In the genomic region with DNA sequence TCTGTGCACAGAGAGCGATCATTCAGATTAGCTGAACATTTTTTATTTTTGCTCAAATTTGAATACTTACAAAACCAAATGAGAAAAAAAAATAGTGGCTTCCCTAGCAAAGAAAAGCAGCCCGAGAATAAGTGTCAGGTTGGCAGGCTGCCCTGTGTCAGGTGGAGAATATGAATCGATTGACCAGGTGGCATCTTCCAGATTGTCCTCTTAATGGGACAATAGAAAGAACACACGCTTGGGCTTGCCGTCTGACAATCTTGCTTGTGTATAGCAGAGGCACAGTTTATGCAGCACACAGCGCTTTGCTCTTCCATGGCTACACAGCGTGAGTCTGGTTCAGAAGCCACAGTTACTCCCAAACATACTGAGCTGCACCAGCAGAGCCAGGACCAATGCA, we compare ENCODE assay signal across 25 mouse cellular contexts. TPM values are rescaled to one million over a fixed set of nuclear protein-coding genes. Genes with fewer than 3 reads are reported as not detected.
DNase-seq lines count a peak whose midpoint lies in the region; ATAC-seq and TF ChIP-seq lines count a peak whose summit lies in the region.
"Had no signal": no experiment of that assay in that cellular context is flagged by ENCODE, and none has a peak within 500 bp of the region (broad histone marks: within the 10 kb centered on the region; RNA-seq: fewer than 3 reads in every experiment).

No protein-coding gene starts in this region.

- TF ChIP-seq CTCF in forebrain, postnatal 0 days (IDR thresholded peaks at IDR 0.05; ENCODE audit: low read depth), result no peak
- no peak for TF ChIP-seq CTCF in layer of hippocampus, adult 2 months (conservative IDR thresholded peaks at IDR 0.05)
- TF ChIP-seq CTCF in midbrain, postnatal 0 days (IDR thresholded peaks at IDR 0.05), result no peak

- H3K4me1 ChIP-seq in forebrain, embryonic 12.5 days, result peaks cover 46% of the 10 kb centered on the region
- peaks cover 11% of the 10 kb centered on the region for H3K4me1 ChIP-seq in forebrain, postnatal 0 days (ENCODE audit: insufficient read depth)
- H3K4me1 ChIP-seq in midbrain, embryonic 14.5 days (ENCODE audit: control insufficient read depth, insufficient read depth, low read length), result peaks cover 30% of the 10 kb centered on the region
- H3K4me1 ChIP-seq in midbrain, postnatal 0 days (ENCODE audit: insufficient read depth, low read length), result 0 out of 2 replicates have a peak, but pooled peaks cover 4% of the 10 kb centered on the region
- peaks cover 26% of the 10 kb centered on the region for H3K4me1 ChIP-seq in forebrain, embryonic 16.5 days (replicated peaks; ENCODE audit: control insufficient read depth, insufficient read depth, low read length)
- H3K4me1 ChIP-seq: heart, embryonic 12.5 days; stomach, embryonic 15.5 days had no signal

- no peak overlapping the region for H3K4me3 ChIP-seq in forebrain, embryonic 12.5 days (replicated peaks)
- H3K4me3 ChIP-seq in forebrain, postnatal 0 days (ENCODE audit: low read depth, low read length), result no peak overlapping the region
- no peak overlapping the region for H3K4me3 ChIP-seq in layer of hippocampus, adult 2 months
- H3K4me3 ChIP-seq in midbrain, embryonic 14.5 days (replicated peaks; ENCODE audit: low read depth, low read length), result no peak overlapping the region
- no peak overlapping the region for H3K4me3 ChIP-seq in midbrain, postnatal 0 days (ENCODE audit: low read depth, low read length)
- H3K4me3 ChIP-seq in forebrain, embryonic 16.5 days (replicated peaks; ENCODE audit: low read length), result no peak overlapping the region
- H3K4me3 ChIP-seq: embryonic facial prominence, embryonic 13.5 days; heart, embryonic 12.5 days; hindbrain, embryonic 10.5 days; limb, embryonic 12.5 days; stomach, embryonic 15.5 days had no signal

- no peak for ATAC-seq in forebrain, embryonic 12.5 days (ENCODE audit: low FRiP score)
- ATAC-seq in forebrain, postnatal 0 days, result no peak
- no peak for ATAC-seq in midbrain, embryonic 14.5 days (ENCODE audit: low FRiP score, low TSS enrichment)
- ATAC-seq in midbrain, postnatal 0 days (ENCODE audit: low FRiP score), result no peak
- no peak for ATAC-seq in forebrain, embryonic 16.5 days
- ATAC-seq: inflammation-experienced regulatory T-cells, adult 6 months had no signal

- no peaks in the 10 kb centered on the region for H3K36me3 ChIP-seq in forebrain, embryonic 12.5 days (replicated peaks)
- no peaks in the 10 kb centered on the region for H3K36me3 ChIP-seq in forebrain, postnatal 0 days (ENCODE audit: insufficient read depth)
- H3K36me3 ChIP-seq in midbrain, embryonic 14.5 days (ENCODE audit: control insufficient read depth, insufficient read depth, low read length), result no peaks in the 10 kb centered on the region
- no peaks in the 10 kb centered on the region for H3K36me3 ChIP-seq in midbrain, postnatal 0 days (ENCODE audit: insufficient read depth, low read length)
- no peaks in the 10 kb centered on the region for H3K36me3 ChIP-seq in forebrain, embryonic 16.5 days (ENCODE audit: control insufficient read depth, insufficient read depth)
- H3K36me3 ChIP-seq: embryonic facial prominence, embryonic 13.5 days; heart, embryonic 12.5 days; hindbrain, embryonic 10.5 days; limb, embryonic 12.5 days; stomach, embryonic 15.5 days had no signal

- H3K27ac ChIP-seq in forebrain, embryonic 12.5 days, result 0 out of 2 replicates have a peak overlapping the region, but pooled peaks have one; percentile 8
- H3K27ac ChIP-seq in forebrain, postnatal 0 days (ENCODE audit: low read depth, low read length), result no peak overlapping the region
- H3K27ac ChIP-seq in layer of hippocampus, adult 2 months, result peak overlapping the region; percentile 75
- H3K27ac ChIP-seq in midbrain, embryonic 14.5 days (replicated peaks; ENCODE audit: low read depth, low read length), result no peak overlapping the region
- H3K27ac ChIP-seq in midbrain, postnatal 0 days (ENCODE audit: low read depth, low read length), result no peak overlapping the region
- H3K27ac ChIP-seq in forebrain, embryonic 16.5 days (ENCODE audit: low read length), result peak overlapping the region; percentile 1; the same call in 1 of the 2 replicates
- H3K27ac ChIP-seq: embryonic facial prominence, embryonic 13.5 days; hindbrain, embryonic 10.5 days; limb, embryonic 12.5 days; stomach, embryonic 15.5 days had no signal

- no peak overlapping the region for H3K9ac ChIP-seq in forebrain, embryonic 12.5 days
- H3K9ac ChIP-seq in forebrain, postnatal 0 days, result no peak overlapping the region
- no peak overlapping the region for H3K9ac ChIP-seq in midbrain, embryonic 14.5 days (replicated peaks; ENCODE audit: low read length)
- no peak overlapping the region for H3K9ac ChIP-seq in midbrain, postnatal 0 days (replicated peaks; ENCODE audit: low read length, poor library complexity, severe bottlenecking)
- H3K9ac ChIP-seq in forebrain, embryonic 16.5 days (replicated peaks; ENCODE audit: low read depth, low read length), result no peak overlapping the region
- H3K9ac ChIP-seq: embryonic facial prominence, embryonic 13.5 days; heart, embryonic 12.5 days; limb, embryonic 12.5 days; stomach, embryonic 15.5 days had no signal

- 66% methylated on average over 7 of the region's 7 CpGs for WGBS in forebrain, embryonic 12.5 days
- 23% methylated on average over 7 of the region's 7 CpGs for WGBS in forebrain, postnatal 0 days
- 56% methylated on average over 7 of the region's 7 CpGs for WGBS in midbrain, embryonic 14.5 days
- WGBS in midbrain, postnatal 0 days, result 55% methylated on average over 7 of the region's 7 CpGs
- 27% methylated on average over 7 of the region's 7 CpGs for WGBS in forebrain, embryonic 16.5 days

- no peak overlapping the region for H3K4me2 ChIP-seq in forebrain, embryonic 12.5 days
- no peak overlapping the region for H3K4me2 ChIP-seq in forebrain, postnatal 0 days (ENCODE audit: low read depth)
- no peak overlapping the region for H3K4me2 ChIP-seq in midbrain, embryonic 14.5 days (ENCODE audit: low read length)
- H3K4me2 ChIP-seq in midbrain, postnatal 0 days (ENCODE audit: low read depth, low read length, poor library complexity, severe bottlenecking), result no peak overlapping the region
- no peak overlapping the region for H3K4me2 ChIP-seq in forebrain, embryonic 16.5 days (ENCODE audit: low read length)
- H3K4me2 ChIP-seq: embryonic facial prominence, embryonic 13.5 days; heart, embryonic 12.5 days; limb, embryonic 12.5 days; midbrain, embryonic 11.5 days; stomach, embryonic 15.5 days had no signal

- no peaks in the 10 kb centered on the region for H3K9me3 ChIP-seq in forebrain, embryonic 12.5 days
- H3K9me3 ChIP-seq in forebrain, postnatal 0 days (ENCODE audit: low read length), result no peaks in the 10 kb centered on the region
- H3K9me3 ChIP-seq in midbrain, embryonic 14.5 days (ENCODE audit: control insufficient read depth, low read length), result no peaks in the 10 kb centered on the region
- no peaks in the 10 kb centered on the region for H3K9me3 ChIP-seq in midbrain, postnatal 0 days (ENCODE audit: low read length)
- H3K9me3 ChIP-seq in forebrain, embryonic 16.5 days (ENCODE audit: control insufficient read depth, low read length), result no peaks in the 10 kb centered on the region
- H3K9me3 ChIP-seq: embryonic facial prominence, embryonic 13.5 days; heart, embryonic 12.5 days; hindbrain, embryonic 10.5 days; limb, embryonic 12.5 days; stomach, embryonic 15.5 days had no signal

- no peaks in the 10 kb centered on the region for H3K27me3 ChIP-seq in forebrain, embryonic 12.5 days
- H3K27me3 ChIP-seq in forebrain, postnatal 0 days (ENCODE audit: insufficient read depth, low read length), result no peaks in the 10 kb centered on the region
- H3K27me3 ChIP-seq in midbrain, embryonic 14.5 days (ENCODE audit: control insufficient read depth, insufficient read depth, low read length), result no peaks in the 10 kb centered on the region
- H3K27me3 ChIP-seq in midbrain, postnatal 0 days (ENCODE audit: insufficient read depth, low read length), result no peaks in the 10 kb centered on the region
- H3K27me3 ChIP-seq in forebrain, embryonic 16.5 days (replicated peaks; ENCODE audit: control insufficient read depth, insufficient read depth, low read length), result no peaks in the 10 kb centered on the region
- H3K27me3 ChIP-seq: embryonic facial prominence, embryonic 13.5 days; heart, embryonic 12.5 days; limb, embryonic 12.5 days; stomach, embryonic 15.5 days had no signal

- DNase-seq in forebrain, postnatal 0 days, result no peak
- DNase-seq in layer of hippocampus, adult 2 months (ENCODE audit: low spot score in 2 of 2), result peak in 1 of 2 experiments; percentile 10
- DNase-seq in layer of hippocampus, adult 8-10 months (ENCODE audit: low spot score in 2 of 2), result no peak
- peak; percentile 20 for DNase-seq in midbrain, embryonic 14.5 days
- DNase-seq in midbrain, postnatal 0 days (ENCODE audit: low spot score), result no peak
- no peak for DNase-seq in lung, adult 18-20 months
- DNase-seq: adrenal gland, postnatal 25 days; cerebellum, adult 11-12 months; cerebellum, postnatal 25 days; gastrocnemius, postnatal 14 days; heart, postnatal 10 days; kidney, adult 18-20 months; kidney, postnatal 4 days; lung, adult 2 months; lung, postnatal 14 days; thymus, postnatal 36 days had no signal

RNA-seq across cellular contexts. Expression of gene Gm10260, which starts 15.8 kb away (rescaled TPM):
- 2.4 and 3.0 TPM in 2 replicates for polyA plus RNA-seq in forebrain, embryonic 12.5 days (2016; fragmentation: Nextera tagmentation; extraction: Ambion mirVana)
- 6.3 and 11.4 TPM in 2 replicates for total RNA-seq in forebrain, postnatal 0 days (2014; rRNA removed)
- polyA plus RNA-seq in forebrain, postnatal 0 days (2015; fragmentation: Nextera tagmentation; extraction: Ambion mirVana), result 4.6 TPM in 2 replicates
- 10 to 100 TPM; 82.3 to 86.7 TPM for total RNA-seq in layer of hippocampus, adult 2 months (2021)
- 10 to 100 TPM; 68.0 to 99.9 (median 83.6) TPM for total RNA-seq in layer of hippocampus, adult 8-10 months (2022)
- polyA plus RNA-seq in midbrain, embryonic 14.5 days (2014; fragmentation: Nextera tagmentation; extraction: Ambion mirVana), result not detected in 2 replicates
- 20.2 and 50.0 TPM in 2 replicates for total RNA-seq in midbrain, postnatal 0 days (2014; rRNA removed)
- polyA plus RNA-seq in midbrain, postnatal 0 days (2015; fragmentation: Nextera tagmentation; extraction: Ambion mirVana), result 2.0 and 4.3 TPM in 2 replicates
- polyA plus RNA-seq in forebrain, embryonic 16.5 days (2015; fragmentation: Nextera tagmentation; extraction: Ambion mirVana), result 3.3 and 4.2 TPM in 2 replicates

Comparison
In these comparisons a context has a peak if more than half of its experiments do, and no peak if none do; other contexts are left out.
1. H3K27ac ChIP-seq: peak in forebrain, embryonic 12.5 days (single experiment), layer of hippocampus, adult 2 months (single experiment) and forebrain, embryonic 16.5 days (single experiment); none in forebrain, postnatal 0 days (single experiment), midbrain, embryonic 14.5 days (single experiment) and midbrain, postnatal 0 days (single experiment).